Mouse (Mus musculus): ENCODE measurements around the gene Btf3. TPM values are rescaled to one million over a fixed set of nuclear protein-coding genes. Genes with fewer than 3 reads are reported as not detected.

Btf3 gene
- polyA plus RNA-seq, 1 experiment: 1,114 TPM

DNA sequence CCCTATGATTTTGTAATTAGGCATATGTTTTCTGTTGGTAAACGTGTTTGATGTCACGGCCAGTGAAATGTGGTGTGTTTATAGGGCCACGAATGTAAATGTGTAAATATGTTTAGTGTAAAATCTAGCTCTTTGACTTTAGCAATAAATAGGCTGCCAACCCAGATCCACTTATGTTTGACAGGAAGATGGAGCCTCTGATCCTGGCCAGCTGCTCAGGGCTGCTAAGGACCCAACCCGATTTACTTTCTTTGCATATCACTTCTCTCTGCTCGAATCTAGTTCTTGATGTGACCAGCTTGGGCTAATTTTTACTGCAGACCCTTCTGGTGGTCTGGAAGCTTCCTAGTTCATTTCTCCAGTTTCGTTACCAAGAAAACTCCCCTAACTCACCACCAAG is 43.6 kb upstream of the Btf3 start:
- Histone ChIP-seq H3K4me3 (ENCODE audit: insufficient read depth, poor library complexity, severe bottlenecking) (no peak overlapping the region), H3K79me3 (ENCODE audit: low read depth) (no peaks in the 10 kb centered on the region), H3K36me3 (ENCODE audit: control insufficient read depth, insufficient read depth) (no peaks in the 10 kb centered on the region), H3K79me2 (ENCODE audit: control insufficient read depth, insufficient read depth) (no peaks in the 10 kb centered on the region), H3ac (ENCODE audit: control insufficient read depth, insufficient read length, low read depth) (no peak overlapping the region), H3K27me3 (ENCODE audit: control insufficient read depth, insufficient read depth, insufficient read length) (peaks cover 54% of the 10 kb centered on the region)
- TF ChIP-seq CEBPB (IDR thresholded peaks at IDR 0.05; ENCODE audit: low read depth) (no peak), MYOD1 (IDR thresholded peaks at IDR 0.05; ENCODE audit: control insufficient read depth, insufficient read length, low read depth) (no peak), CTCF (IDR thresholded peaks at IDR 0.05; ENCODE audit: control insufficient read depth, insufficient read depth, insufficient read length) (no peak), MAX (IDR thresholded peaks at IDR 0.05) (no peak), USF1 (IDR thresholded peaks at IDR 0.05; ENCODE audit: low read depth) (no peak), MYOG (IDR thresholded peaks at IDR 0.05; ENCODE audit: control insufficient read depth, extremely low read depth, insufficient read length) (no peak), FOSL1 (IDR thresholded peaks at IDR 0.05; ENCODE audit: insufficient read depth, low read length, poor library complexity, severe bottlenecking) (no peak)

DNA sequence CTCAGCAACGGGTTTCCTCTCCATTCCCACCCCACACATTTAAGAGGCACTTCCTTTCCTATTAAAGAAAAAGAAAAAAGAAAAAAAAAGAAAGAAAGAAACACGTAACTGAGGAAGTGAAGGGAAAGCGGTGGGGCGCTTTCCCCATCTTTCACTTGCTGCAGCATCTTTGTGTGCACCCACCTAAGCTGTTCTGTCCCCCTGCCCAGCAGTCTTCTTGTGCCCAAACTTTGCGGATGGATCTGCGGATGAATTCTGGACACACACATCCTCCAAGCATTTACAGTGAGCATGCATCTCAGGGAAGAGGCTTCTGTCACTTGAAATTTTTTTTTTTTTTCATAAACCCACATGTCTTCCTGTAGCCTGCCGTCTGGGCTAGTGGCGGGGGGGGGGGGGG is 42.5 kb upstream of the Btf3 start:
- Histone ChIP-seq H3K4me3 (ENCODE audit: insufficient read depth, poor library complexity, severe bottlenecking) (no peak overlapping the region), H3K27me3 (ENCODE audit: control insufficient read depth, insufficient read depth, insufficient read length) (peaks cover 57% of the 10 kb centered on the region), H3ac (ENCODE audit: control insufficient read depth, insufficient read length, low read depth) (no peak overlapping the region), H3K36me3 (ENCODE audit: control insufficient read depth, insufficient read depth) (no peaks in the 10 kb centered on the region), H3K79me3 (ENCODE audit: low read depth) (no peaks in the 10 kb centered on the region), H3K79me2 (ENCODE audit: control insufficient read depth, insufficient read depth) (no peaks in the 10 kb centered on the region)
- TF ChIP-seq MYOD1 (IDR thresholded peaks at IDR 0.05; ENCODE audit: control insufficient read depth, insufficient read length, low read depth) (no peak), CEBPB (IDR thresholded peaks at IDR 0.05; ENCODE audit: low read depth) (no peak), CTCF (IDR thresholded peaks at IDR 0.05; ENCODE audit: control insufficient read depth, insufficient read depth, insufficient read length) (no peak), USF1 (IDR thresholded peaks at IDR 0.05; ENCODE audit: low read depth) (no peak), FOSL1 (IDR thresholded peaks at IDR 0.05; ENCODE audit: insufficient read depth, low read length, poor library complexity, severe bottlenecking) (no peak), MAX (IDR thresholded peaks at IDR 0.05) (no peak), MYOG (IDR thresholded peaks at IDR 0.05; ENCODE audit: control insufficient read depth, extremely low read depth, insufficient read length) (no peak)

DNA sequence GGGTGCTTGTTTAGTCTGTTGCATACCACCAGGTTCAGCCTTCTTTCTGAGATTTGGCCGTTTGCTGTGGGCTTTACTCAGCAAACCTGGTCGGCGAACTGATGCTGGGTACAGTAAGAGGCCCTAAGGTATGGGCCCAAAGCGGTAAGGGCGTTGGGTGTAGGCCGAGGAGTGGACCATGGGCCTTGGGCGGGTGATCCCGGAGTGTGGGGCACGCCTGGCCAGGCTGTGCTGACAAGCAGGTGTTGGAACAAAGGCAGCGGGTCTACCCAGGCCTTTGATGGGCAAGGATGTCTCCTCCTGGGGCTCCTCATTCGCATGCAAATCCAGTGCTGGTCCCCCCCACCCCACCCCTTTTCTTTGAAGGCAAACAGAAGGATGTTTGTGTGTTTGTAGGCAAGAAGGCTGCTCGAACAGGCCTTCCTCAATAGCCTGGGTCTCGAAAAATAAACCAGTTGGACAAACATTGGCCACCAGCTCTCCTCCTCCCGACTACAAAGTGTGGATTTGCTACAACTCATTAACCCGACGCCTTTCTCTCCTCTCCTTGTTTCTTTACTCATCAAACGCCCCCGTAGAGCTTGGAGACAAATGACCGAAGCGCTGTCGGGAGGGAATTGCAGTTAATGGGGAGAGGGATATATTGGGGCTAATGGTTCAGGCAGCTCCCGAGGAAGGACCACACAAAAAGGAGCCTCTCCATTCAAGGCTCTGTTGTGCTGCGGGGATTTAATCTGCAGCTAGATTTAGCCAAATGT is 41.8 kb upstream of the Btf3 start:
- Histone ChIP-seq H3K79me3 (ENCODE audit: low read depth) (no peaks in the 10 kb centered on the region), H3K79me2 (ENCODE audit: control insufficient read depth, insufficient read depth) (no peaks in the 10 kb centered on the region), H3K36me3 (ENCODE audit: control insufficient read depth, insufficient read depth) (no peaks in the 10 kb centered on the region), H3K27me3 (ENCODE audit: control insufficient read depth, insufficient read depth, insufficient read length) (peaks cover 64% of the 10 kb centered on the region), H3K4me3 (ENCODE audit: insufficient read depth, poor library complexity, severe bottlenecking) (no peak overlapping the region), H3ac (ENCODE audit: control insufficient read depth, insufficient read length, low read depth) (no peak overlapping the region)
- TF ChIP-seq MYOG (IDR thresholded peaks at IDR 0.05; ENCODE audit: control insufficient read depth, extremely low read depth, insufficient read length) (no peak), MAX (IDR thresholded peaks at IDR 0.05) (no peak), CEBPB (IDR thresholded peaks at IDR 0.05; ENCODE audit: low read depth) (no peak), FOSL1 (IDR thresholded peaks at IDR 0.05; ENCODE audit: insufficient read depth, low read length, poor library complexity, severe bottlenecking) (no peak), MYOD1 (IDR thresholded peaks at IDR 0.05; ENCODE audit: control insufficient read depth, insufficient read length, low read depth) (no peak), CTCF (IDR thresholded peaks at IDR 0.05; ENCODE audit: control insufficient read depth, insufficient read depth, insufficient read length) (no peak), USF1 (IDR thresholded peaks at IDR 0.05; ENCODE audit: low read depth) (no peak)

DNA sequence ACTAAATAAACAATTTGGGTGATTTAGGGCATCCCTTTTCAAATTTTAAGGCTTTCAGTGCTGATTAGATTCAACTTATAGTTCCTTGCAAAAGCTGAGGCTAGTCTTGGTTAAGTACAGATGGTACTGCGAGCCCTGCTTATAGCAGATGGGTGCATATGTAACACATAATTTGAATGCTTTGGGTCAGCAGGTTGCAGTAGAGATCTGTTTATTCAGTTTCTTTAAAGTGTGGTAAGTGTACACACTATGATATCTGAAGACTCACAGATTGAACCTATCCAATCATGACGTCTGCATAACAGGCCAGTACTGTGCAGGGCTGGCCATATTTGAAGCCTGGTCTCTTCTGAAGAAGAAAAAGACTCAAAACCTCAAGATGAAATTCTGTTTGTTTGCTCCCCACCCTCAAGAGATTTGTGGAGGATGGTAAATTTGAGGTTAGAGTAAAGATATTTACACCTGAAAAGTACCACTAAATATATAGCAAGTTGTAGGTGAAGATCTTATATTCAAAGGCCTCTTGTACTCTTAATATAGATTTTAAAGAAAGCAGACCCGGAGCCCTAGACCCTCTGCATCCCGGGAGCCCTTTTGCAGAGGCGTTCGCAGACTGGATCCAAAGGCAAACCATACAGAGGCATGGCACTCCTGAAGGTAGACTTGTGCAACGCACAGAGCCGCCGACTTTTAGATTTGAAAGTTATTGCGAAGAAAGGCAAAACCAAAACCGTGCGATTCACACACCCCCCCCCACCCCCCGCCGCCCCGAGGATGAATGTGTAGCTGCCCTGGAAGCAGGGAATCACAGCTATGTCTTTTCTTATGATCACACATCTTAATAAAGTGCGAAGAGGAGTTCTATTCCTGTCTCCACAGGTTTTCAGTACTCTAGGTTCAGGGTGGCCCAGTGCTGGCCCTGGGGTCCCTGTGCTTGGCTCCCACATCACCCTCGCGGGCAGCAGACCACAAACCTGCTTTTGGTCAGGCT is 40.9 kb upstream of the Btf3 start:
- no peak overlapping the region for H3K4me3 ChIP-seq (ENCODE audit: insufficient read depth, poor library complexity, severe bottlenecking)
- H3ac ChIP-seq (ENCODE audit: control insufficient read depth, insufficient read length, low read depth): no peak overlapping the region
- TF ChIP-seq CEBPB (IDR thresholded peaks at IDR 0.05; ENCODE audit: low read depth) (no peak), CTCF (IDR thresholded peaks at IDR 0.05; ENCODE audit: control insufficient read depth, insufficient read depth, insufficient read length) (no peak), FOSL1 (IDR thresholded peaks at IDR 0.05; ENCODE audit: insufficient read depth, low read length, poor library complexity, severe bottlenecking) (no peak), USF1 (IDR thresholded peaks at IDR 0.05; ENCODE audit: low read depth) (no peak), MYOG (IDR thresholded peaks at IDR 0.05; ENCODE audit: control insufficient read depth, extremely low read depth, insufficient read length) (no peak), MYOD1 (IDR thresholded peaks at IDR 0.05; ENCODE audit: control insufficient read depth, insufficient read length, low read depth) (no peak), MAX (IDR thresholded peaks at IDR 0.05) (no peak)
- no peaks in the 10 kb centered on the region for H3K79me2 ChIP-seq (ENCODE audit: control insufficient read depth, insufficient read depth)
- H3K79me3 ChIP-seq (ENCODE audit: low read depth): no peaks in the 10 kb centered on the region
- H3K36me3 ChIP-seq (ENCODE audit: control insufficient read depth, insufficient read depth): no peaks in the 10 kb centered on the region
- peaks cover 59% of the 10 kb centered on the region for H3K27me3 ChIP-seq (ENCODE audit: control insufficient read depth, insufficient read depth, insufficient read length)

- TF ChIP-seq FOSL1 (IDR thresholded peaks at IDR 0.05; ENCODE audit: insufficient read depth, low read length, poor library complexity, severe bottlenecking) (no peak), MYOG (IDR thresholded peaks at IDR 0.05; ENCODE audit: control insufficient read depth, extremely low read depth, insufficient read length) (no peak), MYOD1 (IDR thresholded peaks at IDR 0.05; ENCODE audit: control insufficient read depth, insufficient read length, low read depth) (no peak), CEBPB (IDR thresholded peaks at IDR 0.05; ENCODE audit: low read depth) (no peak), MAX (IDR thresholded peaks at IDR 0.05) (no peak), USF1 (IDR thresholded peaks at IDR 0.05; ENCODE audit: low read depth) (no peak), CTCF (IDR thresholded peaks at IDR 0.05; ENCODE audit: control insufficient read depth, insufficient read depth, insufficient read length) (no peak)
- H3K79me3 ChIP-seq (ENCODE audit: low read depth): no peaks in the 10 kb centered on the region
- no peaks in the 10 kb centered on the region for H3K79me2 ChIP-seq (ENCODE audit: control insufficient read depth, insufficient read depth)
- no peak overlapping the region for H3ac ChIP-seq (ENCODE audit: control insufficient read depth, insufficient read length, low read depth)
- no peak overlapping the region for H3K4me3 ChIP-seq (ENCODE audit: insufficient read depth, poor library complexity, severe bottlenecking)
- no peaks in the 10 kb centered on the region for H3K36me3 ChIP-seq (ENCODE audit: control insufficient read depth, insufficient read depth)
- H3K27me3 ChIP-seq (ENCODE audit: control insufficient read depth, insufficient read depth, insufficient read length): peaks cover 61% of the 10 kb centered on the region
Measured at GRCm38 (mm10) chr13:98356973-98357425, 40.2 kb upstream of the Btf3 start.
